Mouse (Mus musculus): ENCODE measurements around the gene Dusp3. TPM values are rescaled to one million over a fixed set of nuclear protein-coding genes. Genes with fewer than 3 reads are reported as not detected.

The Dusp3 gene
- polyA plus RNA-seq, 1 experiment, result 13.3 TPM

DNA sequence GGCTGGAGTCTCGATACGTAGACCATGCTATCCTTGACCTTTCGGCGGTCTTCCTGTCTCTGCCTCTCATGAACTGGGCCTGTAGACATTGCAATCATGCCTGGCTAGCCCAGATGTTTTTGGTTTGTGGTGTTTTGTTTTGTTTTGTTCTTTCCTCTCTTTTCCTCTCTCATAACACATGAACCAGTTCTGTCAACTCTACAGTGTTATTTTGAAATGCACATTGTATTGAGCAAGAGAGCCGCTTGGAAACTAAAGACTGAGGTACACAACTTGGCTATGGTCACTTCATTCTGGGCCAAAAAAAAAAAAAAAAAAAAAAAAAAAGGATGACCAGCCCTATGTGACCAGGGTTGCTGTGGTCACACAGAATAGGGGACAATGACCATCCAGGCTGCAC is 14.2 kb downstream of the Dusp3 start:
- Histone ChIP-seq H3K9me3 (replicated peaks; ENCODE audit: control insufficient read depth, insufficient read depth, low read length, poor library complexity, severe bottlenecking) (no peaks in the 10 kb centered on the region), H3K9ac (ENCODE audit: low read depth, poor library complexity, severe bottlenecking) (no peak overlapping the region), H3K27ac (ENCODE audit: insufficient read depth, low read length) (no peak overlapping the region), H3K4me3 (ENCODE audit: low read depth, low read length) (no peak overlapping the region), H3K36me3 (ENCODE audit: control insufficient read depth, insufficient read depth, low read length, poor library complexity, severe bottlenecking) (peaks cover 3% of the 10 kb centered on the region; the same call in 1 of the 2 replicates), H3K27me3 (ENCODE audit: control insufficient read depth, insufficient read depth, low read length, poor library complexity, severe bottlenecking) (no peaks in the 10 kb centered on the region), H3K4me1 (ENCODE audit: control insufficient read depth, insufficient read depth, low read length) (peaks cover 2% of the 10 kb centered on the region)
- no peak for TF ChIP-seq EP300 (IDR thresholded peaks at IDR 0.05; ENCODE audit: insufficient read depth, low read depth, low read length)
- no peak for TF ChIP-seq CTCF (IDR thresholded peaks at IDR 0.05; ENCODE audit: low read depth, low read length)
- TF ChIP-seq POLR2A (IDR thresholded peaks at IDR 0.05; ENCODE audit: insufficient read depth, low read length), result no peak

DNA sequence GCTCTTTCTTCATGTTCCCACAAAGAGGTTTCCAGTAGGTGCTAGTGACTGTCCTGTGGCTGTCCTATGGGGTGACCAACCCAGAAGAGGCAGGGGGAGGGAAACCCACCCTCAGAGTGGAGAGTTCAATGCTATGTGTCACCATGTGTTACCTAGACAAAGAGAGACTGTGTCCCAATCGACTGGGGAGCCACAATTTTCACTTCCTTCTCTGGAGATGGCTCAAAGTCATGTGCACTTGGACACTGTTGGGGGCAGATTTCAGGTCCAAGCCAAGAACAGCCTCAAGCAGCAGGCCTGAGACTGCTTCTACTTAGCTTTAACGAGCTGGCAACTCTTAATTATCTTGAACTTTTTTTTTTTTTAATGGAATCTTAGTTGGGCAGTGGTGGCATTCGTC is 14.7 kb downstream of the Dusp3 start:
- H3K9ac ChIP-seq (ENCODE audit: low read depth, poor library complexity, severe bottlenecking), result no peak overlapping the region
- no peaks in the 10 kb centered on the region for H3K27me3 ChIP-seq (ENCODE audit: control insufficient read depth, insufficient read depth, low read length, poor library complexity, severe bottlenecking)
- no peak overlapping the region for H3K27ac ChIP-seq (ENCODE audit: insufficient read depth, low read length)
- H3K4me1 ChIP-seq (ENCODE audit: control insufficient read depth, insufficient read depth, low read length), result peaks cover 2% of the 10 kb centered on the region
- H3K9me3 ChIP-seq (replicated peaks; ENCODE audit: control insufficient read depth, insufficient read depth, low read length, poor library complexity, severe bottlenecking), result no peaks in the 10 kb centered on the region
- H3K36me3 ChIP-seq (ENCODE audit: control insufficient read depth, insufficient read depth, low read length, poor library complexity, severe bottlenecking), result peaks cover 3% of the 10 kb centered on the region; the same call in 1 of the 2 replicates
- TF ChIP-seq CTCF (IDR thresholded peaks at IDR 0.05; ENCODE audit: low read depth, low read length) (no peak), EP300 (IDR thresholded peaks at IDR 0.05; ENCODE audit: insufficient read depth, low read depth, low read length) (no peak), POLR2A (IDR thresholded peaks at IDR 0.05; ENCODE audit: insufficient read depth, low read length) (no peak)
- no peak overlapping the region for H3K4me3 ChIP-seq (ENCODE audit: low read depth, low read length)

- peaks cover 3% of the 10 kb centered on the region; the same call in 1 of the 2 replicates for H3K36me3 ChIP-seq (ENCODE audit: control insufficient read depth, insufficient read depth, low read length, poor library complexity, severe bottlenecking)
- TF ChIP-seq CTCF (IDR thresholded peaks at IDR 0.05; ENCODE audit: low read depth, low read length), result peak; percentile 65
- TF ChIP-seq EP300 (IDR thresholded peaks at IDR 0.05; ENCODE audit: insufficient read depth, low read depth, low read length), result no peak
- peaks cover 2% of the 10 kb centered on the region for H3K4me1 ChIP-seq (ENCODE audit: control insufficient read depth, insufficient read depth, low read length)
- H3K27ac ChIP-seq (ENCODE audit: insufficient read depth, low read length), result no peak overlapping the region
- no peak overlapping the region for H3K4me3 ChIP-seq (ENCODE audit: low read depth, low read length)
- no peak overlapping the region for H3K9ac ChIP-seq (ENCODE audit: low read depth, poor library complexity, severe bottlenecking)
- no peaks in the 10 kb centered on the region for H3K27me3 ChIP-seq (ENCODE audit: control insufficient read depth, insufficient read depth, low read length, poor library complexity, severe bottlenecking)
- H3K9me3 ChIP-seq (replicated peaks; ENCODE audit: control insufficient read depth, insufficient read depth, low read length, poor library complexity, severe bottlenecking), result no peaks in the 10 kb centered on the region
Measured at GRCm38 (mm10) chr11:101971410-101971809, 15.4 kb downstream of the Dusp3 start.

DNA sequence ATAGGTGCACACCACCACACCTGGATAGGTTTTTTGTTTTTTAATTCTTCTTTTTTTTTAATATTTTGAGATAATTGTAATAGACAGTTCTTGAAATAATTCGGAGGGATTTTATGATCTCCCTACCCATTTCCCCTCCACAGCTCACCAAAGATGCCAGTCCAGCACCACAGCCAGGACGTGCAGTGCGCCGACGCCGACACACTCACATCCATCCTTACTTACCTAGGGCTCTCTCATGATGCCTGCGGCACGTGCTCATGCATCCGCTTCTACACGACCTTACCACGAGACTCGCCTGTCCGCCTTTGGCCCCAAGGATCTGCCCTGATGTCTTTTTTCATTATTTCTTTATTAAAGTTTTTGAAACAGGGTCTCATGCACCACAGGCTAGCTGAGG is 17.0 kb downstream of the Dusp3 start:
- H3K4me3 ChIP-seq (ENCODE audit: low read depth, low read length), result no peak overlapping the region
- no peak overlapping the region for H3K27ac ChIP-seq (ENCODE audit: insufficient read depth, low read length)
- no peak for TF ChIP-seq POLR2A (IDR thresholded peaks at IDR 0.05; ENCODE audit: insufficient read depth, low read length)
- no peak for TF ChIP-seq EP300 (IDR thresholded peaks at IDR 0.05; ENCODE audit: insufficient read depth, low read depth, low read length)
- TF ChIP-seq CTCF (IDR thresholded peaks at IDR 0.05; ENCODE audit: low read depth, low read length), result no peak
- no peaks in the 10 kb centered on the region for H3K9me3 ChIP-seq (replicated peaks; ENCODE audit: control insufficient read depth, insufficient read depth, low read length, poor library complexity, severe bottlenecking)
- no peak overlapping the region for H3K9ac ChIP-seq (ENCODE audit: low read depth, poor library complexity, severe bottlenecking)
- peaks cover 3% of the 10 kb centered on the region; the same call in 1 of the 2 replicates for H3K36me3 ChIP-seq (ENCODE audit: control insufficient read depth, insufficient read depth, low read length, poor library complexity, severe bottlenecking)
- peaks cover 2% of the 10 kb centered on the region for H3K4me1 ChIP-seq (ENCODE audit: control insufficient read depth, insufficient read depth, low read length)
- no peaks in the 10 kb centered on the region for H3K27me3 ChIP-seq (ENCODE audit: control insufficient read depth, insufficient read depth, low read length, poor library complexity, severe bottlenecking)

DNA sequence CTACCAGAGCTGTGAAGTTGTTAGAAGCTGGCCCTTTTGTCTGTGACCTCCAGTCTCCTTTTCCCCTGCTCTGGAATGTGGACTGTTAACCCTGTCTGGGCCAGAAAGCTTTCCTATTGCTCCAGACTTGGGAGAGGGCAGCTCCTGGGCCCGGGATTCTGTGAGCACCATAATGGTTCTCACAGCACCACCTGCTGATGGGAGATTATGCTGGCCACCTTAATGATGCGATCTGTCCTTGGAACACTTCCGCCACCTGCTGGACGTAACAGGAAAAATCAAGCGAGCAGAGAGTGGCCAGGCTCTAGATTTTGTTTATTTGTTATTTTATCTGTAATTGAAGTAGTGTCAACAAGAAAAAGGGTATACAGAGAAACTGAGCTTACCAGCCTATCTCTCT is 18.0 kb downstream of the Dusp3 start:
- Histone ChIP-seq H3K4me1 (ENCODE audit: control insufficient read depth, insufficient read depth, low read length) (peaks cover 2% of the 10 kb centered on the region), H3K36me3 (ENCODE audit: control insufficient read depth, insufficient read depth, low read length, poor library complexity, severe bottlenecking) (no peaks in the 10 kb centered on the region), H3K4me3 (ENCODE audit: low read depth, low read length) (no peak overlapping the region), H3K27ac (ENCODE audit: insufficient read depth, low read length) (no peak overlapping the region), H3K27me3 (ENCODE audit: control insufficient read depth, insufficient read depth, low read length, poor library complexity, severe bottlenecking) (peaks cover 2% of the 10 kb centered on the region; the same call in 1 of the 2 replicates), H3K9me3 (replicated peaks; ENCODE audit: control insufficient read depth, insufficient read depth, low read length, poor library complexity, severe bottlenecking) (no peaks in the 10 kb centered on the region), H3K9ac (ENCODE audit: low read depth, poor library complexity, severe bottlenecking) (no peak overlapping the region)
- TF ChIP-seq CTCF (IDR thresholded peaks at IDR 0.05; ENCODE audit: low read depth, low read length), result peak; percentile 99
- TF ChIP-seq POLR2A (IDR thresholded peaks at IDR 0.05; ENCODE audit: insufficient read depth, low read length), result no peak
- 0 out of 2 replicates have a peak, but pooled peaks have one; percentile 28 for TF ChIP-seq EP300 (IDR thresholded peaks at IDR 0.05; ENCODE audit: insufficient read depth, low read depth, low read length)

GRCm38 (mm10) chr11:101968311-101968710 is 18.5 kb downstream of the Dusp3 start:
- peaks cover 2% of the 10 kb centered on the region for H3K4me1 ChIP-seq (ENCODE audit: control insufficient read depth, insufficient read depth, low read length)
- H3K36me3 ChIP-seq (ENCODE audit: control insufficient read depth, insufficient read depth, low read length, poor library complexity, severe bottlenecking), result no peaks in the 10 kb centered on the region
- H3K9ac ChIP-seq (ENCODE audit: low read depth, poor library complexity, severe bottlenecking), result no peak overlapping the region
- H3K27me3 ChIP-seq (ENCODE audit: control insufficient read depth, insufficient read depth, low read length, poor library complexity, severe bottlenecking), result peaks cover 4% of the 10 kb centered on the region; the same call in 1 of the 2 replicates
- H3K9me3 ChIP-seq (replicated peaks; ENCODE audit: control insufficient read depth, insufficient read depth, low read length, poor library complexity, severe bottlenecking), result no peaks in the 10 kb centered on the region
- H3K27ac ChIP-seq (ENCODE audit: insufficient read depth, low read length), result no peak overlapping the region
- TF ChIP-seq POLR2A (IDR thresholded peaks at IDR 0.05; ENCODE audit: insufficient read depth, low read length), result no peak
- no peak for TF ChIP-seq CTCF (IDR thresholded peaks at IDR 0.05; ENCODE audit: low read depth, low read length)
- TF ChIP-seq EP300 (IDR thresholded peaks at IDR 0.05; ENCODE audit: insufficient read depth, low read depth, low read length), result no peak
- no peak overlapping the region for H3K4me3 ChIP-seq (ENCODE audit: low read depth, low read length)
